Mouse (Mus musculus): ENCODE data around the gene Zfp54.

GRCm38 (mm10) chr17:21450138-21450704, 27.2 kb downstream of the Zfp54 start, which contains the start of gene Zfp51:
- TF ChIP-seq CTCF (IDR thresholded peaks at IDR 0.05; ENCODE audit: control insufficient read depth, insufficient read depth, insufficient replicate concordance, low read depth, low read length): no peak
- peak; percentile 84 for TF ChIP-seq POLR2A (IDR thresholded peaks at IDR 0.05; ENCODE audit: control insufficient read depth, low read depth, low read length)
